Mouse (Mus musculus) kidney, embryonic 14.5 days (tissue): ENCODE data around the gene Olfr1189. TPM values are rescaled to one million over a fixed set of nuclear protein-coding genes. Genes with fewer than 3 reads are reported as not detected.
"Not testable (repeated sequence)": the region's sequence is repeated elsewhere in the genome, so short reads cannot be mapped to it uniquely, and the experiment has no call there.

Source experiments
- ATAC-seq: fragments of 200-750 bp; cut with Nextera tagmentation; 2 replicates; pipeline ENCODE4 v1.8.0; 2017; ENCODE audit warnings: moderate number of reproducible peaks, mild to moderate bottlenecking, moderate TSS enrichment, moderate library complexity; ENCODE audit not compliant: low FRiP score, low TSS enrichment
- H3K27ac ChIP-seq: fragments of 300-500 bp; sonication (generic); 2 replicates; pipeline ENCODE4 v1.5.1; 2014; ENCODE audit warnings: low read depth, mild to moderate bottlenecking, low read length, moderate library complexity, mixed read lengths
- H3K27me3 ChIP-seq: fragments of 300-500 bp; sonication (generic); 2 replicates; pipeline ENCODE4 v1.6.1; 2014; ENCODE audit warnings: mild to moderate bottlenecking, low read length; ENCODE audit not compliant: control insufficient read depth, insufficient read depth
- H3K36me3 ChIP-seq: fragments of 300-500 bp; sonication (generic); 2 replicates; pipeline ENCODE4 v1.6.1; 2014; ENCODE audit warnings: low read length, mixed read lengths; ENCODE audit not compliant: control insufficient read depth, insufficient read depth
- H3K4me1 ChIP-seq: fragments of 300-500 bp; sonication (generic); 2 replicates; pipeline ENCODE4 v1.6.1; 2014; ENCODE audit warnings: low read length, mixed read lengths; ENCODE audit not compliant: control insufficient read depth, insufficient read depth
- H3K4me2 ChIP-seq: fragments of 300-500 bp; sonication (generic); replicated peaks from 2 replicates; pipeline ENCODE4 v1.6.1; 2014; ENCODE audit warnings: low read depth, mild to moderate bottlenecking, low read length
- H3K4me3 ChIP-seq: fragments of 300-500 bp; sonication (generic); 2 replicates; pipeline ENCODE4 v1.5.1; 2014; ENCODE audit warnings: mild to moderate bottlenecking, low read length
- H3K9ac ChIP-seq: fragments of 300-500 bp; sonication (generic); 2 replicates; pipeline ENCODE4 v1.6.1; 2014; ENCODE audit warnings: low read depth, mild to moderate bottlenecking, low read length, moderate library complexity
- H3K9me3 ChIP-seq: fragments of 300-500 bp; sonication (generic); 2 replicates; pipeline ENCODE4 v1.6.1; 2016; ENCODE audit warnings: low read length; ENCODE audit not compliant: control insufficient read depth
- WGBS: fragments of 180-500 bp; shearing (Covaris S2); extraction: QIAGEN DNeasy Blood & Tissue Kit; methylation state at CpG from one replicate; pipeline ENCODE4 v1.1.7; 2014; 5-methylcytosine and 5-hydroxymethylcytosine counted together
- polyA plus RNA-seq: library from polyadenylated mRNA; unstranded; fragments of >200 nt; fragmentation: Nextera tagmentation; extraction: Ambion mirVana; gene quantifications from 2 replicates; pipeline ENCODE4 v1.2.1, GENCODE M21; 2014

Olfr1189 gene
- polyA plus RNA-seq: not detected in 2 replicates

GRCm38 (mm10) chr2:88586154-88586553 lies at the start of gene Olfr1189:
TSS of gene Olfr1189 (plus strand) at chr2:88586454.
- Histone ChIP-seq H3K4me3 (no peak within 1 kb of the TSS), H3K27me3 (no peaks in the 10 kb centered on the region), H3K36me3 (no peaks in the 10 kb centered on the region), H3K4me2 (no peak within 1 kb of the TSS), H3K9ac (no peak within 1 kb of the TSS), H3K27ac (no peak within 1 kb of the TSS), H3K9me3 (no peaks in the 10 kb centered on the region), H3K4me1 (no peaks in the 10 kb centered on the region)
- no peak for ATAC-seq

GRCm38 (mm10) chr2:88556635-88557034 lies 29.6 kb upstream of the Olfr1189 start, which contains the start of gene Olfr1188:
TSS of gene Olfr1188 (plus strand) at chr2:88556935.
- no peak within 1 kb of the TSS for H3K4me3 ChIP-seq
- H3K4me1 ChIP-seq: no peaks in the 10 kb centered on the region
- no peaks in the 10 kb centered on the region for H3K9me3 ChIP-seq
- H3K27ac ChIP-seq: no peak within 1 kb of the TSS
- no peak within 1 kb of the TSS for H3K9ac ChIP-seq
- H3K36me3 ChIP-seq: no peaks in the 10 kb centered on the region
- no peak for ATAC-seq
- 88% methylated on average over 2 of the region's 2 CpGs for WGBS
- no peaks in the 10 kb centered on the region for H3K27me3 ChIP-seq
- H3K4me2 ChIP-seq: no peak within 1 kb of the TSS

- not testable (repeated sequence) for H3K27me3 ChIP-seq, H3K9me3 ChIP-seq, ATAC-seq, H3K36me3 ChIP-seq, H3K9ac ChIP-seq, H3K27ac ChIP-seq, H3K4me3 ChIP-seq, H3K4me1 ChIP-seq, H3K4me2 ChIP-seq
- 90% methylated on average over 12 of the region's 12 CpGs for WGBS
These were observed 13.6 kb upstream of the Olfr1189 start for GRCm38 (mm10) chr2:88572696-88573095.

- H3K27ac ChIP-seq, H3K27me3 ChIP-seq, H3K9ac ChIP-seq, H3K36me3 ChIP-seq, ATAC-seq, H3K4me3 ChIP-seq, H3K9me3 ChIP-seq, H3K4me2 ChIP-seq, H3K4me1 ChIP-seq: not testable (repeated sequence)
- WGBS: 86% methylated on average over 1 of the region's 1 CpGs
These were observed 54.0 kb downstream of the Olfr1189 start, which contains the start of gene Olfr1191-ps1 for GRCm38 (mm10) chr2:88640242-88640641. TSS of gene Olfr1191-ps1 (plus strand) at chr2:88640542.

Other genes starting within 250 kb of the Olfr1189 start
- not detected in 2 replicates for gene Olfr1176, start 249.7 kb upstream of the Olfr1189 start, polyA plus RNA-seq
- gene Olfr1177-ps, start 240.0 kb upstream of the Olfr1189 start, polyA plus RNA-seq: not detected in 2 replicates
- gene Olfr1178, start 199.4 kb upstream of the Olfr1189 start, polyA plus RNA-seq: not detected in 2 replicates
- gene Olfr1179, start 180.0 kb upstream of the Olfr1189 start, polyA plus RNA-seq: not detected in 2 replicates
- not detected in 2 replicates for gene Olfr1180, start 167.3 kb upstream of the Olfr1189 start, polyA plus RNA-seq
- gene Olfr1181, start 160.3 kb upstream of the Olfr1189 start, polyA plus RNA-seq: not detected in 2 replicates
- gene Gm13757, start 137.3 kb upstream of the Olfr1189 start, polyA plus RNA-seq: not detected in 2 replicates
- not detected in 2 replicates for gene Olfr1183, start 131.6 kb upstream of the Olfr1189 start, polyA plus RNA-seq
- gene Olfr1184, start 102.9 kb upstream of the Olfr1189 start, polyA plus RNA-seq: not detected in 2 replicates
- not detected in 2 replicates for gene Olfr1185-ps1, start 93.1 kb upstream of the Olfr1189 start, polyA plus RNA-seq
- gene Olfr1186, start 67.9 kb upstream of the Olfr1189 start, polyA plus RNA-seq: not detected in 2 replicates
- not detected in 2 replicates for gene Olfr1188, start 29.5 kb upstream of the Olfr1189 start, polyA plus RNA-seq
- gene Olfr1191-ps1, start 54.1 kb downstream of the Olfr1189 start, polyA plus RNA-seq: 0.03 TPM in 1 of 2 replicates, not detected in the other
- gene Olfr1192-ps1, start 62.1 kb downstream of the Olfr1189 start, polyA plus RNA-seq: not detected in 2 replicates
- not detected in 2 replicates for gene Olfr1193, start 89.2 kb downstream of the Olfr1189 start, polyA plus RNA-seq
- not detected in 2 replicates for gene Olfr1195, start 102.7 kb downstream of the Olfr1189 start, polyA plus RNA-seq
- gene Olfr1196, start 118.1 kb downstream of the Olfr1189 start, polyA plus RNA-seq: not detected in 2 replicates
- not detected in 2 replicates for gene Olfr1197, start 145.9 kb downstream of the Olfr1189 start, polyA plus RNA-seq
- not detected in 2 replicates for gene Olfr1198, start 164.9 kb downstream of the Olfr1189 start, polyA plus RNA-seq
- not detected in 2 replicates for gene Olfr1199, start 174.0 kb downstream of the Olfr1189 start, polyA plus RNA-seq
- gene Olfr1200, start 184.0 kb downstream of the Olfr1189 start, polyA plus RNA-seq: not detected in 2 replicates
- not detected in 2 replicates for gene Olfr1201, start 206.6 kb downstream of the Olfr1189 start, polyA plus RNA-seq
- not detected in 2 replicates for gene Olfr1202, start 228.0 kb downstream of the Olfr1189 start, polyA plus RNA-seq
- not detected in 2 replicates for gene Olfr1205, start 243.3 kb downstream of the Olfr1189 start, polyA plus RNA-seq